15 mouse cellular contexts compared by ENCODE assay signal in the genomic region with DNA sequence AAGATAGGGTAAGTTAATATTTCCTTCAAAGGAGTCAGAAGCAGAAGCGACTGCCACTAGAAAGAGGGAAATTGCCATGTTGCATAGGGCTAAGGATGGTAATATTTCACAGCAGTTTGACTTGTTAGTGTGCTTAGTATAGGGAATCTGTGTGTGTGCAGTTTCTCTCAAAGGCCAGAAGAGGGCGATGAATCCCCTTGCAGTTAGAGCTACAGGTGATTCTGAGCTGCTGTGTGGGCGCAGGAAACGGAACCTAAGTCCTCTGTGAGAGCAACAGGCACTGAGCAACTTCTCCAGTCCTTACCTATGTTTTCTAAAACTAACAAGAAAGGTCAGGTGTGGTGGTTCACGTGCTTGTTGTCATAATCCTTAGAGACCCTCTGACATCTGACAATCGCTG. TPM values are rescaled to one million over a fixed set of nuclear protein-coding genes. Genes with fewer than 3 reads are reported as not detected.
A peak's percentile ranks its signal among the peaks of the same experiment; 100 is the strongest.
DNase-seq lines count a peak whose midpoint lies in the region; ATAC-seq and TF ChIP-seq lines count a peak whose summit lies in the region.
"Had no signal": no experiment of that assay in that cellular context is flagged by ENCODE, and none has a peak within 500 bp of the region (broad histone marks: within the 10 kb centered on the region; RNA-seq: fewer than 3 reads in every experiment).

No protein-coding gene starts in this region.

- no peaks in the 10 kb centered on the region for H3K36me3 ChIP-seq in kidney, adult 2 months (ENCODE audit: control insufficient read depth, insufficient read depth, low read length)
- H3K36me3 ChIP-seq in spleen, adult 2 months (ENCODE audit: control insufficient read depth, insufficient read depth, low read length) = no peaks in the 10 kb centered on the region
- H3K36me3 ChIP-seq in splenic B cell, adult 2 months (ENCODE audit: control insufficient read depth, insufficient read depth, low read length, poor library complexity, severe bottlenecking) = no peaks in the 10 kb centered on the region
- H3K36me3 ChIP-seq in hindbrain, embryonic 11.5 days (ENCODE audit: control insufficient read depth, insufficient read depth, low read length) = no peaks in the 10 kb centered on the region
- H3K36me3 ChIP-seq: liver, embryonic 15.5 days; midbrain, embryonic 10.5 days had no signal

- no peak overlapping the region for H3K9ac ChIP-seq in hindbrain, embryonic 11.5 days (ENCODE audit: low read depth, low read length)
- H3K9ac ChIP-seq: liver, embryonic 15.5 days had no signal

- no peak for DNase-seq in kidney, adult 2 months
- DNase-seq in kidney, postnatal 14 days = no peak
- no peak for DNase-seq in spleen, adult 2 months (ENCODE audit: low read depth in 1 of 2, low spot score in 2 of 2)
- DNase-seq in spleen, adult 18-20 months = no peak
- DNase-seq in R1 (ENCODE audit: low read depth, low spot score) = peak; percentile 93
- DNase-seq in splenic B cell, adult 2 months (ENCODE audit: low read depth, low spot score) = peak; percentile 72
- no peak for DNase-seq in hindbrain, embryonic 11.5 days (ENCODE audit: low spot score)
- no peak for DNase-seq in embryo, embryonic 10 days (ENCODE audit: low spot score)
- DNase-seq: adrenal gland, postnatal 10 days; heart, adult 18-20 months had no signal

- 53% methylated on average over 6 of the region's 6 CpGs for WGBS in kidney, adult 2 months
- WGBS in spleen, adult 2 months = 78% methylated on average over 6 of the region's 6 CpGs
- 55% methylated on average over 6 of the region's 6 CpGs for WGBS in hindbrain, embryonic 11.5 days

- TF ChIP-seq POLR2A in kidney, adult 2 months (IDR thresholded peaks at IDR 0.05; ENCODE audit: low read depth, low read length) = no peak
- no peak for TF ChIP-seq POLR2A in spleen, adult 2 months (IDR thresholded peaks at IDR 0.05; ENCODE audit: low read depth, low read length)

- TF ChIP-seq CTCF in kidney, adult 2 months (conservative IDR thresholded peaks at IDR 0.05; ENCODE audit: insufficient read depth, insufficient read length, low read depth, low read length) = peak; percentile 60
- peak; percentile 35; the same call in 1 of the 2 replicates for TF ChIP-seq CTCF in spleen, adult 2 months (IDR thresholded peaks at IDR 0.05; ENCODE audit: extremely low read depth, insufficient read depth, insufficient read length, insufficient replicate concordance)

- no peaks in the 10 kb centered on the region for H3K27me3 ChIP-seq in kidney, adult 2 months (replicated peaks; ENCODE audit: control insufficient read depth, insufficient read depth, low read length)
- no peaks in the 10 kb centered on the region for H3K27me3 ChIP-seq in spleen, adult 2 months (ENCODE audit: control insufficient read depth, insufficient read depth, low read length)
- no peaks in the 10 kb centered on the region for H3K27me3 ChIP-seq in splenic B cell, adult 2 months (ENCODE audit: control insufficient read depth, insufficient read depth, low read length, poor library complexity, severe bottlenecking)
- no peaks in the 10 kb centered on the region for H3K27me3 ChIP-seq in hindbrain, embryonic 11.5 days (ENCODE audit: control insufficient read depth, insufficient read depth, low read length)
- H3K27me3 ChIP-seq: liver, embryonic 15.5 days had no signal

- no peak overlapping the region for H3K4me2 ChIP-seq in hindbrain, embryonic 11.5 days (replicated peaks; ENCODE audit: low read depth, low read length)
- H3K4me2 ChIP-seq: liver, embryonic 15.5 days had no signal

- ATAC-seq in hindbrain, embryonic 11.5 days (ENCODE audit: low FRiP score) = no peak

- 0 out of 2 replicates have a peak, but pooled peaks cover 2% of the 10 kb centered on the region for H3K4me1 ChIP-seq in kidney, adult 2 months (ENCODE audit: control insufficient read depth, insufficient read depth, low read length)
- peaks cover 5% of the 10 kb centered on the region; the same call in 1 of the 2 replicates for H3K4me1 ChIP-seq in spleen, adult 2 months (ENCODE audit: control insufficient read depth, insufficient read depth, insufficient read length)
- no peaks in the 10 kb centered on the region for H3K4me1 ChIP-seq in hindbrain, embryonic 11.5 days (replicated peaks; ENCODE audit: control insufficient read depth, insufficient read depth, low read length)
- H3K4me1 ChIP-seq: midbrain, embryonic 10.5 days had no signal

- no peak overlapping the region for H3K4me3 ChIP-seq in kidney, adult 2 months (ENCODE audit: insufficient read depth, low read depth, low read length)
- H3K4me3 ChIP-seq in spleen, adult 2 months (ENCODE audit: extremely low read depth, insufficient read depth, insufficient read length) = no peak overlapping the region
- H3K4me3 ChIP-seq in hindbrain, embryonic 11.5 days (ENCODE audit: low read depth, low read length) = no peak overlapping the region
- H3K4me3 ChIP-seq: liver, embryonic 15.5 days; midbrain, embryonic 10.5 days had no signal

- no peak overlapping the region for H3K27ac ChIP-seq in kidney, adult 2 months (ENCODE audit: insufficient read depth, low read depth, low read length)
- no peak overlapping the region for H3K27ac ChIP-seq in spleen, adult 2 months (ENCODE audit: insufficient read depth, low read length)
- H3K27ac ChIP-seq in hindbrain, embryonic 11.5 days (ENCODE audit: low read depth, low read length) = no peak overlapping the region
- H3K27ac ChIP-seq: liver, embryonic 15.5 days; midbrain, embryonic 10.5 days had no signal

- H3K9me3 ChIP-seq in hindbrain, embryonic 11.5 days (ENCODE audit: control insufficient read depth, low read length) = no peaks in the 10 kb centered on the region
- H3K9me3 ChIP-seq: liver, embryonic 15.5 days had no signal

RNA-seq across cellular contexts. Expression of gene Ffar2, which starts 13.3 kb away (rescaled TPM):
- 1.2 and 1.4 TPM in 2 replicates for polyA plus RNA-seq in kidney, adult 2 months (2012; rRNA removed)
- 19.2 and 38.6 TPM in 2 replicates for polyA plus RNA-seq in spleen, adult 2 months (2012; rRNA removed)
- polyA plus RNA-seq in hindbrain, embryonic 11.5 days (2014; fragmentation: Nextera tagmentation; extraction: Ambion mirVana) = 0.20 TPM in 1 of 2 replicates, not detected in the other
- polyA plus RNA-seq: kidney, embryonic 14.5 days; midbrain, embryonic 10.5 days; neural tube, embryonic 11.5 days had no signal

RNA-seq across cellular contexts. Expression of gene Krtdap, which starts 22.6 kb away (rescaled TPM):
- polyA plus RNA-seq in kidney, adult 2 months (2012; rRNA removed) = 0.50 TPM in 1 of 2 replicates, not detected in the other
- polyA plus RNA-seq in spleen, adult 2 months (2012; rRNA removed) = not detected in 2 replicates
- not detected in 2 replicates for polyA plus RNA-seq in hindbrain, embryonic 11.5 days (2014; fragmentation: Nextera tagmentation; extraction: Ambion mirVana)
- polyA plus RNA-seq: kidney, embryonic 14.5 days; midbrain, embryonic 10.5 days; neural tube, embryonic 11.5 days had no signal

RNA-seq across cellular contexts. Expression of gene Ffar3, which starts 45.7 kb away (rescaled TPM):
- polyA plus RNA-seq in kidney, adult 2 months (2012; rRNA removed) = 0.07 and 0.08 TPM in 2 replicates
- 0.59 and 0.84 TPM in 2 replicates for polyA plus RNA-seq in spleen, adult 2 months (2012; rRNA removed)
- not detected in 2 replicates for polyA plus RNA-seq in hindbrain, embryonic 11.5 days (2014; fragmentation: Nextera tagmentation; extraction: Ambion mirVana)
- polyA plus RNA-seq: kidney, embryonic 14.5 days; liver, embryonic 15.5 days; midbrain, embryonic 10.5 days; neural tube, embryonic 11.5 days; stomach, embryonic 14.5 days had no signal

RNA-seq across cellular contexts. Expression of gene Dmkn, which starts 46.8 kb away (rescaled TPM):
- 2.1 and 2.2 TPM in 2 replicates for polyA plus RNA-seq in kidney, adult 2 months (2012; rRNA removed)
- polyA plus RNA-seq in spleen, adult 2 months (2012; rRNA removed) = 1.1 and 1.5 TPM in 2 replicates
- polyA plus RNA-seq in hindbrain, embryonic 11.5 days (2014; fragmentation: Nextera tagmentation; extraction: Ambion mirVana) = 0.34 and 0.73 TPM in 2 replicates
- polyA plus RNA-seq: midbrain, embryonic 10.5 days; neural tube, embryonic 11.5 days had no signal

RNA-seq across cellular contexts. Expression of gene Ffar1, which starts 51.0 kb away (rescaled TPM):
- 0.03 and 0.48 TPM in 2 replicates for polyA plus RNA-seq in kidney, adult 2 months (2012; rRNA removed)
- 17.0 and 20.1 TPM in 2 replicates for polyA plus RNA-seq in spleen, adult 2 months (2012; rRNA removed)
- not detected in 2 replicates for polyA plus RNA-seq in hindbrain, embryonic 11.5 days (2014; fragmentation: Nextera tagmentation; extraction: Ambion mirVana)
- polyA plus RNA-seq: kidney, embryonic 14.5 days; liver, embryonic 15.5 days; midbrain, embryonic 10.5 days; neural tube, embryonic 11.5 days; stomach, embryonic 14.5 days had no signal

Comparison
In these comparisons a context has a peak if more than half of its experiments do, and no peak if none do; other contexts are left out.
1. DNase-seq: peak in R1 (single experiment) and splenic B cell, adult 2 months (single experiment); none in kidney, adult 2 months (single experiment), kidney, postnatal 14 days (single experiment), spleen, adult 2 months (0 of 2), spleen, adult 18-20 months (0 of 2), hindbrain, embryonic 11.5 days (single experiment) and embryo, embryonic 10 days (single experiment).